Mouse (Mus musculus): ENCODE results near the gene Ush1g. TPM values are rescaled to one million over a fixed set of nuclear protein-coding genes. Genes with fewer than 3 reads are reported as not detected.

Gene Ush1g
- polyA plus RNA-seq, 1 experiment: 0.11 TPM

GRCm38 (mm10) chr11:115286201-115286993, 35.4 kb downstream of the Ush1g start:
- peak; percentile 47 for DNase-seq (ENCODE audit: low read depth)
- no peak for TF ChIP-seq POLR2A (IDR thresholded peaks at IDR 0.05; ENCODE audit: borderline replicate concordance, extremely low read depth, insufficient read depth, insufficient read length, poor library complexity, severe bottlenecking)
- TF ChIP-seq CTCF (IDR thresholded peaks at IDR 0.05; ENCODE audit: borderline replicate concordance, extremely low read depth, insufficient read depth, insufficient read length): no peak

GRCm38 (mm10) chr11:115285282-115285681, 36.6 kb downstream of the Ush1g start:
- TF ChIP-seq POLR2A (IDR thresholded peaks at IDR 0.05; ENCODE audit: borderline replicate concordance, extremely low read depth, insufficient read depth, insufficient read length, poor library complexity, severe bottlenecking): no peak
- TF ChIP-seq CTCF (IDR thresholded peaks at IDR 0.05; ENCODE audit: borderline replicate concordance, extremely low read depth, insufficient read depth, insufficient read length): no peak
- no peak for DNase-seq (ENCODE audit: low read depth)

GRCm38 (mm10) chr11:115283891-115284620, 37.8 kb downstream of the Ush1g start:
- TF ChIP-seq POLR2A (IDR thresholded peaks at IDR 0.05; ENCODE audit: borderline replicate concordance, extremely low read depth, insufficient read depth, insufficient read length, poor library complexity, severe bottlenecking) (no peak), CTCF (IDR thresholded peaks at IDR 0.05; ENCODE audit: borderline replicate concordance, extremely low read depth, insufficient read depth, insufficient read length) (no peak)

GRCm38 (mm10) chr11:115283486-115283765, 38.4 kb downstream of the Ush1g start:
- DNase-seq (ENCODE audit: low read depth): no peak
- TF ChIP-seq POLR2A (IDR thresholded peaks at IDR 0.05; ENCODE audit: borderline replicate concordance, extremely low read depth, insufficient read depth, insufficient read length, poor library complexity, severe bottlenecking): no peak
- TF ChIP-seq CTCF (IDR thresholded peaks at IDR 0.05; ENCODE audit: borderline replicate concordance, extremely low read depth, insufficient read depth, insufficient read length): no peak

More at GRCm38 (mm10) chr11:115283891-115284620, 37.8 kb downstream of the Ush1g start:
- no peak for DNase-seq (ENCODE audit: low read depth)

- DNase-seq (ENCODE audit: low read depth): no peak
- TF ChIP-seq POLR2A (IDR thresholded peaks at IDR 0.05; ENCODE audit: borderline replicate concordance, extremely low read depth, insufficient read depth, insufficient read length, poor library complexity, severe bottlenecking): no peak
- TF ChIP-seq CTCF (IDR thresholded peaks at IDR 0.05; ENCODE audit: borderline replicate concordance, extremely low read depth, insufficient read depth, insufficient read length): no peak
Measured at GRCm38 (mm10) chr11:115282723-115283485, 38.9 kb downstream of the Ush1g start.

- TF ChIP-seq POLR2A (IDR thresholded peaks at IDR 0.05; ENCODE audit: borderline replicate concordance, extremely low read depth, insufficient read depth, insufficient read length, poor library complexity, severe bottlenecking): no peak
- TF ChIP-seq CTCF (IDR thresholded peaks at IDR 0.05; ENCODE audit: borderline replicate concordance, extremely low read depth, insufficient read depth, insufficient read length): no peak
- no peak for DNase-seq (ENCODE audit: low read depth)
Measured at GRCm38 (mm10) chr11:115282295-115282694, 39.5 kb downstream of the Ush1g start.

GRCm38 (mm10) chr11:115279726-115280125, 42.1 kb downstream of the Ush1g start:
- DNase-seq (ENCODE audit: low read depth): no peak
- TF ChIP-seq CTCF (IDR thresholded peaks at IDR 0.05; ENCODE audit: borderline replicate concordance, extremely low read depth, insufficient read depth, insufficient read length) (no peak), POLR2A (IDR thresholded peaks at IDR 0.05; ENCODE audit: borderline replicate concordance, extremely low read depth, insufficient read depth, insufficient read length, poor library complexity, severe bottlenecking) (no peak)

- TF ChIP-seq POLR2A (IDR thresholded peaks at IDR 0.05; ENCODE audit: borderline replicate concordance, extremely low read depth, insufficient read depth, insufficient read length, poor library complexity, severe bottlenecking): no peak
- no peak for TF ChIP-seq CTCF (IDR thresholded peaks at IDR 0.05; ENCODE audit: borderline replicate concordance, extremely low read depth, insufficient read depth, insufficient read length)
- DNase-seq (ENCODE audit: low read depth): no peak
Measured at GRCm38 (mm10) chr11:115278176-115278575, 43.7 kb downstream of the Ush1g start.

GRCm38 (mm10) chr11:115277604-115277975, 44.3 kb downstream of the Ush1g start:
- no peak for DNase-seq (ENCODE audit: low read depth)
- TF ChIP-seq POLR2A (IDR thresholded peaks at IDR 0.05; ENCODE audit: borderline replicate concordance, extremely low read depth, insufficient read depth, insufficient read length, poor library complexity, severe bottlenecking): no peak
- TF ChIP-seq CTCF (IDR thresholded peaks at IDR 0.05; ENCODE audit: borderline replicate concordance, extremely low read depth, insufficient read depth, insufficient read length): no peak

- TF ChIP-seq POLR2A (IDR thresholded peaks at IDR 0.05; ENCODE audit: borderline replicate concordance, extremely low read depth, insufficient read depth, insufficient read length, poor library complexity, severe bottlenecking) (peak; percentile 73; the same call in 1 of the 2 replicates), CTCF (IDR thresholded peaks at IDR 0.05; ENCODE audit: borderline replicate concordance, extremely low read depth, insufficient read depth, insufficient read length) (no peak)
- DNase-seq (ENCODE audit: low read depth): peak; percentile 100
Measured at GRCm38 (mm10) chr11:115276780-115277603, 44.8 kb downstream of the Ush1g start, which contains the start of gene Fdxr. Gene Fdxr, minus strand, starts transcription at chr11:115277050.
